Mouse (Mus musculus): Measurements from ENCODE around the gene Fads3. TPM values are rescaled to one million over a fixed set of nuclear protein-coding genes. Genes with fewer than 3 reads are reported as not detected.
A peak's percentile ranks its signal among the peaks of the same experiment; 100 is the strongest.

The Fads3 gene
- polyA plus RNA-seq, 1 experiment from 2014 or later, result 39.4 TPM

GRCm38 (mm10) chr19:10078392-10078791, 37.0 kb downstream of the Fads3 start:
- Histone ChIP-seq H3K27me3 (replicated peaks) (no peaks in the 10 kb centered on the region), H3K9ac (no peak overlapping the region), H3K36me3 (peaks cover 99% of the 10 kb centered on the region), H3K4me1 (peaks cover 6% of the 10 kb centered on the region; the same call in 1 of the 2 replicates), H3K4me3 (no peak overlapping the region), H3K9me3 (no peaks in the 10 kb centered on the region), H3K4me2 (no peak overlapping the region), H3K27ac (replicated peaks) (no peak overlapping the region)
- ATAC-seq (ENCODE audit: extremely low read depth, insufficient number of reproducible peaks, low FRiP score, low TSS enrichment), result no peak
- WGBS, result 83% methylated on average over 6 of the region's 6 CpGs

DNA sequence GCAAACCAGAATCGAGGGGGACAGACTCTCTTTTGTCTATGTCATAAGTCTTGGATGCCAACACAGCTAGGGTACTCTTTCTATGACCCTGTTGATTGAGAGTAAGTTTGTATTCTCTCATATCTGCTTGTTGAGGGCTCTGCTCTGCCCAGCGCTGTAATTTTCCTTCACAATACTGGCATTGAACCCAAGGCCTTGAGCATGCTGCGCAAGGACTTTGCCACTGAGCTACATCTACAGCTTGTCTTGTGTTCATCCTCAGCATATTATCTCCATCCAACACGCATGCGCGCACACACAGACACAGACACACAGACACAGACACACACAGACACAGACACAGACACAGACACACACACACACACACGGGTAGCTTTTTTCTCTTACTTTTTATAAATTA, 39.0 kb downstream of the Fads3 start:
- Histone ChIP-seq H3K36me3 (peaks cover 98% of the 10 kb centered on the region), H3K9me3 (no peaks in the 10 kb centered on the region), H3K27me3 (replicated peaks) (no peaks in the 10 kb centered on the region), H3K4me2 (no peak overlapping the region), H3K4me3 (no peak overlapping the region), H3K9ac (no peak overlapping the region), H3K4me1 (peaks cover 6% of the 10 kb centered on the region; the same call in 1 of the 2 replicates), H3K27ac (replicated peaks) (no peak overlapping the region)
- 93% methylated on average over 7 of the region's 7 CpGs for WGBS
- no peak for ATAC-seq (ENCODE audit: extremely low read depth, insufficient number of reproducible peaks, low FRiP score, low TSS enrichment)

- H3K27ac ChIP-seq (replicated peaks), result peak overlapping the region; percentile 62
- no peak for ATAC-seq (ENCODE audit: extremely low read depth, insufficient number of reproducible peaks, low FRiP score, low TSS enrichment)
- H3K4me3 ChIP-seq, result no peak overlapping the region
- H3K9me3 ChIP-seq, result no peaks in the 10 kb centered on the region
- H3K27me3 ChIP-seq (replicated peaks), result no peaks in the 10 kb centered on the region
- no peak overlapping the region for H3K9ac ChIP-seq
- H3K4me1 ChIP-seq, result peaks cover 6% of the 10 kb centered on the region; the same call in 1 of the 2 replicates
- H3K36me3 ChIP-seq, result peaks cover 97% of the 10 kb centered on the region
- H3K4me2 ChIP-seq, result no peak overlapping the region
- WGBS, result 38% methylated on average over 3 of the region's 3 CpGs
Measured at GRCm38 (mm10) chr19:10082105-10082504, 40.7 kb downstream of the Fads3 start.

- H3K27ac ChIP-seq (replicated peaks), result no peak overlapping the region
- peaks cover 6% of the 10 kb centered on the region; the same call in 1 of the 2 replicates for H3K4me1 ChIP-seq
- H3K27me3 ChIP-seq (replicated peaks), result no peaks in the 10 kb centered on the region
- H3K9me3 ChIP-seq, result no peaks in the 10 kb centered on the region
- H3K36me3 ChIP-seq, result peaks cover 97% of the 10 kb centered on the region
- no peak overlapping the region for H3K4me2 ChIP-seq
- no peak for ATAC-seq (ENCODE audit: extremely low read depth, insufficient number of reproducible peaks, low FRiP score, low TSS enrichment)
- no peak overlapping the region for H3K9ac ChIP-seq
- 74% methylated on average over 9 of the region's 9 CpGs for WGBS
- no peak overlapping the region for H3K4me3 ChIP-seq
Measured at GRCm38 (mm10) chr19:10085454-10085853, 44.1 kb downstream of the Fads3 start.

DNA sequence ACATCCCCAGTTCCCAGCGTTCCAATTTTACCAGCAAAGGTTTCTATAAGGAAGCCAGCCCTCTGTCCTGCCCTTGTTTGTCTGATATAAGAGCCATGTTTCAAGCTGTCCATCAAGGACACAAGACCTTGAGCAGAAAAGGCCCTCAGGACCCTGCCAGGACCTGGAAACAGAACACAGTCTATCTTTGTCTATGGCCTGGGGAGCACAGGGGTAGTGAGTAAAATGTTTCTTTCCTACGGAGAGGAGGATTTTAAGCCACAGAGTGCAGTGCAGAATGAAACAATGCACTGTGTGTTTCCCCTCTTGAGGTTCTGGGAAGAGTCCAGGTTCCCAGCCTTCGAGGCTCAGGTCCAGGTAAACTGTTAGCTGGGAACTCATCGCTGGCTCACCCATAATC, 45.6 kb downstream of the Fads3 start:
- Histone ChIP-seq H3K36me3 (peaks cover 98% of the 10 kb centered on the region), H3K9ac (no peak overlapping the region), H3K4me1 (peaks cover 11% of the 10 kb centered on the region), H3K4me2 (no peak overlapping the region), H3K9me3 (no peaks in the 10 kb centered on the region), H3K27me3 (replicated peaks) (no peaks in the 10 kb centered on the region), H3K27ac (replicated peaks) (no peak overlapping the region), H3K4me3 (no peak overlapping the region)
- ATAC-seq (ENCODE audit: extremely low read depth, insufficient number of reproducible peaks, low FRiP score, low TSS enrichment), result no peak
- 86% methylated on average over 4 of the region's 4 CpGs for WGBS

DNA sequence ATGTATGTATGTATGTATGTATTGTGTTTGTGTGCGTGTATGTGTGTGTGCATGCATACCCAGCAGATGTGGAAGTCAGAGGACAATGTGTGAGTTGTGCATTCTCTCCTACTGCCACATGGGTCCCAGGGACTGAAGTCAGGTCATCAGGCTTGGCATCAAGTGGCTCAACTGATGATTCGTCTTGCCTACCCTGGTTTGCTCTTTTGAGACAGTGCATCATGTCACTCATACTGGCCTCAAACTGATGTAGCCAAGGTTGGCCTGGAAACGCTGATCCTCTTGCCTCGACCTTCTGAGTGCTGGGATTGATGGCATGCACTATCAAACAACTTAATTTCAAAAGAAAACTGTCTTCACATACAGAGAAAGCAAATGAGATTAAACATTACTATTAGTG, 52.5 kb downstream of the Fads3 start:
- no peak overlapping the region for H3K27ac ChIP-seq (replicated peaks)
- H3K36me3 ChIP-seq, result peaks cover 64% of the 10 kb centered on the region
- H3K4me2 ChIP-seq, result no peak overlapping the region
- WGBS, result 91% methylated on average over 4 of the region's 4 CpGs
- no peak overlapping the region for H3K4me3 ChIP-seq
- H3K9ac ChIP-seq, result no peak overlapping the region
- H3K27me3 ChIP-seq (replicated peaks), result no peaks in the 10 kb centered on the region
- ATAC-seq (ENCODE audit: extremely low read depth, insufficient number of reproducible peaks, low FRiP score, low TSS enrichment), result no peak
- no peaks in the 10 kb centered on the region for H3K9me3 ChIP-seq
- H3K4me1 ChIP-seq, result peaks cover 37% of the 10 kb centered on the region

DNA sequence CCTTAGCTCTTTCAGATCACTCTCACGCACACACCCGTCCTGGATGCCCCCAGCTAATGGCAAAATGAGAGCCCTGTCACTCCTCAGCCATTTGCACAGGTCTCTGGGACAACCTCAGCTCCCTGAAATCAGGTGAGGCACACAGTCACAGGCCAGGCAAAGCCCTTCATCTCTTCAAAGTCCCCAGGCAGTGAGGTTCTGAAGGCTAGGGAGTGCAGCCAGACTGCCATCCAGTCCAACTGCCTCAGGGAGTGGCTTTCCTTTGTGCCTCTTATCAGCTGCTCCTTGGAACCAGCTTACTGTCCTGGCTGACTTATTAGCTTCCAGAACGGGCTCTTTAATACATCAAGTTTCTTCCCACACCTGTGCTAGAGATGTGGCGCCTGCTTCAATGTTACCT, 53.3 kb downstream of the Fads3 start:
- Histone ChIP-seq H3K36me3 (peaks cover 55% of the 10 kb centered on the region), H3K9me3 (no peaks in the 10 kb centered on the region), H3K4me1 (peaks cover 45% of the 10 kb centered on the region), H3K27ac (replicated peaks) (no peak overlapping the region), H3K4me2 (peak overlapping the region; percentile 10; the same call in 1 of the 2 replicates), H3K9ac (peak overlapping the region; percentile 59), H3K4me3 (no peak overlapping the region), H3K27me3 (replicated peaks) (no peaks in the 10 kb centered on the region)
- ATAC-seq (ENCODE audit: extremely low read depth, insufficient number of reproducible peaks, low FRiP score, low TSS enrichment), result no peak
- 61% methylated on average over 4 of the region's 4 CpGs for WGBS

- WGBS, result 93% methylated on average over 2 of the region's 2 CpGs
- H3K4me3 ChIP-seq, result no peak overlapping the region
- no peak for ATAC-seq (ENCODE audit: extremely low read depth, insufficient number of reproducible peaks, low FRiP score, low TSS enrichment)
- H3K9me3 ChIP-seq, result no peaks in the 10 kb centered on the region
- peaks cover 53% of the 10 kb centered on the region for H3K4me1 ChIP-seq
- no peak overlapping the region for H3K9ac ChIP-seq
- no peak overlapping the region for H3K27ac ChIP-seq (replicated peaks)
- no peaks in the 10 kb centered on the region for H3K27me3 ChIP-seq (replicated peaks)
- no peak overlapping the region for H3K4me2 ChIP-seq
- peaks cover 38% of the 10 kb centered on the region for H3K36me3 ChIP-seq
Measured at GRCm38 (mm10) chr19:10096371-10096876, 55.1 kb downstream of the Fads3 start.

DNA sequence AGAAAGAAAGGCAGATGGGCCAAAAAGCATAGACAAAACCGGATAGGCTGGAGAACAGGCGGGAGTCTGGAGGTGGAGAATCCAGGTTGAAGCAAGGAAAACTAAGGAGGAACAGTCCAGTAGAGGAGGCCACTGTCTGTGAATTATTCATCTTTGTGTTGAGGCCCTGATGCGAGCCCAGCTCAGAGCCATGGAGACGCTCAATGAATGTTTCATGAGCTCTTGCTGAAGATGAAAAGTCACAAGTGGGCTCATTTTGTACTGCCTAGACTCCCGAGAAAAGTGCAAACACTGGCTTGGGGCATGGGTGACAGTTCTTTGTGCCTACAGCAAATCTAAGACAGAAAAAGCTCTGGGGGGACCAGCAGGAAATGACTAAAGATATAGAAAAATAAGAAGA, 56.5 kb downstream of the Fads3 start:
- 0 out of 2 replicates have a peak overlapping the region, but pooled peaks have one; percentile 65 for H3K4me3 ChIP-seq
- ATAC-seq (ENCODE audit: extremely low read depth, insufficient number of reproducible peaks, low FRiP score, low TSS enrichment), result no peak
- peaks cover 51% of the 10 kb centered on the region for H3K4me1 ChIP-seq
- no peak overlapping the region for H3K9ac ChIP-seq
- H3K9me3 ChIP-seq, result no peaks in the 10 kb centered on the region
- WGBS, result 90% methylated on average over 5 of the region's 5 CpGs
- peak overlapping the region; percentile 78; the same call in 1 of the 2 replicates for H3K4me2 ChIP-seq
- no peak overlapping the region for H3K27ac ChIP-seq (replicated peaks)
- peaks cover 25% of the 10 kb centered on the region for H3K36me3 ChIP-seq
- H3K27me3 ChIP-seq (replicated peaks), result no peaks in the 10 kb centered on the region

DNA sequence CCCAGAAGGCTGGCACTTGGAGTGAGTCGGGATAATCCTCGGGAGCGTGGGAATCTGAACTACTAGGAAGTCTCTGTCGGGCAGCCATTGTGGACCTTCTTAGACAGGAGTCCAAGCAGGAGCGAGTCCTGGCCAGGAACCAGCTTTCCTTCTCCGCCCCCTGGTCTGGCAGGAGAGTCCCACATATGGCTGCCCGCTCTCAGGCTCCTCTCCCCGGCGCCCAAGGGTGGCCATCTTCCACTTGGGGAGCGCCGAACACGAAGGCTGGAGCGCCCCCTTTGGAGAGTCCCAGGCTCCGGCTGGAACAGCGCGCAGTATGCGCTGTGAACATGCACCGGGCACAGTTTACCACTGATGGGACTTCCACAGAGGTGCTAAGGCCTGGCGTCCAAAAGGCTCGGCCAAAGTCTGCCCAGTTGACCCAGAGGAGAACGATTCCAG, 59.3 kb downstream of the Fads3 start:
- WGBS, result under 1% methylated on average over 21 of the region's 21 CpGs

GRCm38 (mm10) chr19:10101341-10102053, 60.1 kb downstream of the Fads3 start, which contains the start of gene Fads2:
TSS of gene Fads2 (minus strand) at chr19:10101746.
- H3K4me1 ChIP-seq, result peaks cover 37% of the 10 kb centered on the region
- H3K9me3 ChIP-seq, result no peaks in the 10 kb centered on the region
- H3K4me3 ChIP-seq, result peak within 1 kb of the TSS; percentile 65
- WGBS, result 1% methylated on average over 46 of the region's 57 CpGs
- ATAC-seq (ENCODE audit: extremely low read depth, insufficient number of reproducible peaks, low FRiP score, low TSS enrichment), result peak; percentile 81
- H3K36me3 ChIP-seq, result peaks cover 8% of the 10 kb centered on the region
- H3K27ac ChIP-seq (replicated peaks), result peak within 1 kb of the TSS; percentile 88
- peak within 1 kb of the TSS; percentile 78 for H3K4me2 ChIP-seq
- H3K27me3 ChIP-seq (replicated peaks), result no peaks in the 10 kb centered on the region
- H3K9ac ChIP-seq, result peak within 1 kb of the TSS; percentile 85

More for the DNA sequence above, 59.3 kb downstream of the Fads3 start:
- peaks cover 37% of the 10 kb centered on the region for H3K4me1 ChIP-seq
- H3K27ac ChIP-seq (replicated peaks), result peak overlapping the region; percentile 88
- peak overlapping the region; percentile 85 for H3K9ac ChIP-seq
- H3K4me2 ChIP-seq, result peak overlapping the region; percentile 78
- H3K36me3 ChIP-seq, result peaks cover 14% of the 10 kb centered on the region
- no peaks in the 10 kb centered on the region for H3K9me3 ChIP-seq
- peak overlapping the region; percentile 65 for H3K4me3 ChIP-seq
- peak; percentile 62 for ATAC-seq (ENCODE audit: extremely low read depth, insufficient number of reproducible peaks, low FRiP score, low TSS enrichment)
- no peaks in the 10 kb centered on the region for H3K27me3 ChIP-seq (replicated peaks)

All from heart, embryonic 13.5 days (tissue).